Mouse (Mus musculus): ENCODE measurements around the gene Sec63. TPM values are rescaled to one million over a fixed set of nuclear protein-coding genes. Genes with fewer than 3 reads are reported as not detected.

Sec63 gene
- 25.6 and 26.5 TPM in 2 replicates for polyA plus RNA-seq (2014; fragmentation: Nextera tagmentation; extraction: Ambion mirVana)

DNA sequence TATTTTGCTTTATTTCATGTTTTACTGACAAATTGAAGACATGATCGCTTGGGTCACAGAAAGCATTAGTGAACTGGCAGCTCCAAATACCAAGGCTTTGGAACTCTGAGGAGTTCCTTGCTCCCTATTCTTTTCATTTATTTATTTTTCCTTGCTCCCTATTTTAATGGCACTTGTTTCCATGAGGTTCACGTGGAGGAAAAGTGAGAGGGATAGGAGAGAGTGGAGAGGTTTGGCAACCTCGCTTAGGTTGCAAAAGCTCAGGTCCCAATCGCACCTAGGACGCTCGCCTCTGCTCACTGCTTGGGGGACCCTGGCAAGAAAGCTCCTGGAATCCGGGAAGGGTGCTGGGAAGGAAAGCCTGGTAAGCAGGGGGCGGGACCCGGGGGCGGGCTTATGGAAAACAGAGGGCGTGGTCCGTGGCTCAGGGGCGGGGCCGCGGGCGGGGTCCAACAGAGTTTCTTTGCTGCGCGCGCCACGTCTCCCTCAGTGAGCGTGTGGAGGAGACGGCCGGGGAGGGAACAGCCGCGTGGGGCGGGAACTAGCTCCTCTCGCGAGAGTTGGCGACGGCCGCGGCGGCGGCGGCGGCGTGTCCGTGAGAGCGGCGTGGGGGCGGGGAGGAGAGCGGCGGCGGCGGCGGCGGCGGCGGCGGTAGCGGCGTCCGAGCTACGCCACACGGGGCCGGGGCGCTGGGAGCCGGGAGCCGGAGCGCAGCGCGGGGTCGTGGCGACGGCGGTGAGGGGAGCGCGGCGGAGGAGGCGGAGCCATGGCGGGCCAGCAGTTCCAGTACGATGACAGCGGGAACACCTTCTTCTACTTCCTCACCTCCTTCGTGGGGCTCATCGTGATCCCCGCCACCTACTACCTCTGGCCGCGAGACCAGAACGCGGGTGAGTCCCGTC is at the start of gene Sec63:
Gene Sec63 (plus strand): TSS at position 498 of the 902 bp plus-strand sequence.
- peaks cover 14% of the 10 kb centered on the region for H3K4me1 ChIP-seq (ENCODE audit: control insufficient read depth, insufficient read depth, low read length)
- 1% methylated on average over 19 of the region's 81 CpGs for WGBS
- peak within 1 kb of the TSS; percentile 90 for H3K4me3 ChIP-seq (ENCODE audit: low read depth, low read length)
- H3K4me2 ChIP-seq (ENCODE audit: low read depth, low read length): peak within 1 kb of the TSS; percentile 75
- ATAC-seq (ENCODE audit: low read depth): peak; percentile 96
- peak within 1 kb of the TSS; percentile 93 for H3K27ac ChIP-seq (replicated peaks; ENCODE audit: low read depth, low read length)
- DNase-seq (ENCODE audit: low spot score): peak; percentile 98
- no peaks in the 10 kb centered on the region for H3K27me3 ChIP-seq (replicated peaks; ENCODE audit: control insufficient read depth, insufficient read depth, low read length)
- no peaks in the 10 kb centered on the region for H3K9me3 ChIP-seq (ENCODE audit: control insufficient read depth, low read length)
- H3K9ac ChIP-seq (ENCODE audit: low read depth, low read length): peak within 1 kb of the TSS; percentile 99
- no peaks in the 10 kb centered on the region for H3K36me3 ChIP-seq (ENCODE audit: control insufficient read depth, insufficient read depth, low read length)

DNA sequence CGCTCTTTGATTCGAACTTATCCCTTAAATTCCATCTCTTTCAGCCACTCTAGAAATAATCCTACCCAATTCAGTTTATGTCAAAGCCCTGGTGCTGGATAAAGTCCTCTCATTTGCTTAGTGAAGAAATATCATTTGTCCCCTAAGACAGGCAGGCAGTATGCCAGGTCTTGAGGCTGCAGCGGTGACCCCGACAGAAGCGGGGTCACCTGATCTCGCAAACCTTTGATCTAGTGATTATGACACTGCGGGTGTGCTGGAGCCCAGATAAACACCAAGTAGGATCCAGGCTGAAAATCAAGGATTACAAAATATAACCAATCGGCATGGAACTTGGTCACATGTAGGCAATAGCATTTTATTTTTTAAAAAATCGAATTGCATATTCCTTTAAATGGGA is 46.6 kb upstream of the Sec63 start:
- H3K4me2 ChIP-seq (ENCODE audit: low read depth, low read length): peak overlapping the region; percentile 44
- DNase-seq (ENCODE audit: low spot score) (no peak), ATAC-seq (ENCODE audit: low read depth) (no peak)
- no peaks in the 10 kb centered on the region for H3K36me3 ChIP-seq (ENCODE audit: control insufficient read depth, insufficient read depth, low read length)
- no peak overlapping the region for H3K27ac ChIP-seq (replicated peaks; ENCODE audit: low read depth, low read length)
- H3K9me3 ChIP-seq (ENCODE audit: control insufficient read depth, low read length): no peaks in the 10 kb centered on the region
- H3K4me3 ChIP-seq (ENCODE audit: low read depth, low read length): no peak overlapping the region
- 16% methylated on average over 9 of the region's 9 CpGs for WGBS
- no peak overlapping the region for H3K9ac ChIP-seq (ENCODE audit: low read depth, low read length)
- peaks cover 5% of the 10 kb centered on the region; the same call in 1 of the 2 replicates for H3K4me1 ChIP-seq (ENCODE audit: control insufficient read depth, insufficient read depth, low read length)
- peaks cover 6% of the 10 kb centered on the region; the same call in 1 of the 2 replicates for H3K27me3 ChIP-seq (replicated peaks; ENCODE audit: control insufficient read depth, insufficient read depth, low read length)

DNA sequence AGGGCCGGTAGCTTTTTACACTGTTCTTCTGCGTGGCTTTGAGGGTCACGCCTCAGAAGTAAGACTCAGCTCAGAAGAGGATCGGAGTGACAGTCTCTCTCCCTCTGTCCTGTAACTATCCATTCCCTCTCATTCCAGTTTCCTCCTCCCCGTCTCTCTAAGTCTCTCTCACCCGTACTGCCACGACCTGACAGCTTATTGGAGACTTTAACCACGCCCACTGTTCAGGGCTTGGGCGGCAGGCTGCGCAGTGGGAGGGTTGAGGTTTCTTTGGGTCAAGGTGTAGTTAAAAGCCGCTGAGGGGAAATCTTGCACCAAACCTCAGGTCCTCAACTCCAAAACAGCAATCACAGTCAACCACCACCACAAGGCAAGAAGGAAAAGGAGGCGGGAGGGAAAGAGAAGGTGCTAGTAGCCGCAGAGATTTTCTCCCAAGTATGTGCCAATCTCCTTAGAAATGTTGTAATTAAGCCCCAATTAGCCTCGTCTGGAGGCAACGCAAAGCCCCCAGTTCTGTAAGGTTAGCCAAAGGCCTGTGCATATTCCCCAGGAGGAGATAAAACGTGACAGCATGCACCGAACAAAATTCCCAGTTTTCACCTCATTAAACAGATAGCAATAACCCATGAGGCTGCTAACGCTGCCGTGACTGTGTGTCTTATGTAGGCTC is 45.8 kb upstream of the Sec63 start:
- Histone ChIP-seq H3K27me3 (replicated peaks; ENCODE audit: control insufficient read depth, insufficient read depth, low read length) (peaks cover 6% of the 10 kb centered on the region; the same call in 1 of the 2 replicates), H3K9me3 (ENCODE audit: control insufficient read depth, low read length) (no peaks in the 10 kb centered on the region), H3K4me2 (ENCODE audit: low read depth, low read length) (peak overlapping the region; percentile 44), H3K36me3 (ENCODE audit: control insufficient read depth, insufficient read depth, low read length) (no peaks in the 10 kb centered on the region), H3K9ac (ENCODE audit: low read depth, low read length) (no peak overlapping the region), H3K4me1 (ENCODE audit: control insufficient read depth, insufficient read depth, low read length) (peaks cover 5% of the 10 kb centered on the region; the same call in 1 of the 2 replicates), H3K27ac (replicated peaks; ENCODE audit: low read depth, low read length) (no peak overlapping the region), H3K4me3 (ENCODE audit: low read depth, low read length) (peak overlapping the region; percentile 4; the same call in 1 of the 2 replicates)
- WGBS: 21% methylated on average over 19 of the region's 19 CpGs
- ATAC-seq (ENCODE audit: low read depth) (peak; percentile 27; the same call in 1 of the 2 replicates), DNase-seq (ENCODE audit: low spot score) (peak; percentile 51)

DNA sequence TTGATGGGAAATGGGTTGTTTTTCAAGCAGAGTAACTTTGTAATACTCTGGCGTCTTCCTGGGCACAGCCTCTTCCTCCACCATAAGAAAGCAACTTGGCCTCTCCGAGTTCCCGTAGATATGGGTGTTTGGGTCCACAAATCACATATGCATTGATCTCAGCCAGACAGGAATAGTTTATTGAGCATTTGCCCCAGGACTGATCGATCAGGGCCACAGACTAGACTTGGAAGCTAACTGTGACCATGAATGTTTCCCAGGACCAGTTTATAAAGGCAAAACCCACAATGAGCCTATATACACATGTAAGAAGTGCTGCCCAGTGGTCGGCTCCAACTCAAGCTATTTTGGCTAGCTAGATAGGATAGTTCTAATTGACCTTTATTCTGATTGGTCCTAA is 39.2 kb upstream of the Sec63 start:
- Histone ChIP-seq H3K36me3 (ENCODE audit: control insufficient read depth, insufficient read depth, low read length) (no peaks in the 10 kb centered on the region), H3K4me3 (ENCODE audit: low read depth, low read length) (no peak overlapping the region), H3K27me3 (replicated peaks; ENCODE audit: control insufficient read depth, insufficient read depth, low read length) (no peaks in the 10 kb centered on the region), H3K9me3 (ENCODE audit: control insufficient read depth, low read length) (no peaks in the 10 kb centered on the region), H3K4me2 (ENCODE audit: low read depth, low read length) (no peak overlapping the region), H3K4me1 (ENCODE audit: control insufficient read depth, insufficient read depth, low read length) (no peaks in the 10 kb centered on the region; the same call in 1 of the 2 replicates), H3K27ac (replicated peaks; ENCODE audit: low read depth, low read length) (no peak overlapping the region), H3K9ac (ENCODE audit: low read depth, low read length) (no peak overlapping the region)
- whole genome bisulfite sequencing: 95% methylated on average over 5 of the region's 5 CpGs
- DNase-seq (ENCODE audit: low spot score): no peak
- ATAC-seq (ENCODE audit: low read depth): no peak

DNA sequence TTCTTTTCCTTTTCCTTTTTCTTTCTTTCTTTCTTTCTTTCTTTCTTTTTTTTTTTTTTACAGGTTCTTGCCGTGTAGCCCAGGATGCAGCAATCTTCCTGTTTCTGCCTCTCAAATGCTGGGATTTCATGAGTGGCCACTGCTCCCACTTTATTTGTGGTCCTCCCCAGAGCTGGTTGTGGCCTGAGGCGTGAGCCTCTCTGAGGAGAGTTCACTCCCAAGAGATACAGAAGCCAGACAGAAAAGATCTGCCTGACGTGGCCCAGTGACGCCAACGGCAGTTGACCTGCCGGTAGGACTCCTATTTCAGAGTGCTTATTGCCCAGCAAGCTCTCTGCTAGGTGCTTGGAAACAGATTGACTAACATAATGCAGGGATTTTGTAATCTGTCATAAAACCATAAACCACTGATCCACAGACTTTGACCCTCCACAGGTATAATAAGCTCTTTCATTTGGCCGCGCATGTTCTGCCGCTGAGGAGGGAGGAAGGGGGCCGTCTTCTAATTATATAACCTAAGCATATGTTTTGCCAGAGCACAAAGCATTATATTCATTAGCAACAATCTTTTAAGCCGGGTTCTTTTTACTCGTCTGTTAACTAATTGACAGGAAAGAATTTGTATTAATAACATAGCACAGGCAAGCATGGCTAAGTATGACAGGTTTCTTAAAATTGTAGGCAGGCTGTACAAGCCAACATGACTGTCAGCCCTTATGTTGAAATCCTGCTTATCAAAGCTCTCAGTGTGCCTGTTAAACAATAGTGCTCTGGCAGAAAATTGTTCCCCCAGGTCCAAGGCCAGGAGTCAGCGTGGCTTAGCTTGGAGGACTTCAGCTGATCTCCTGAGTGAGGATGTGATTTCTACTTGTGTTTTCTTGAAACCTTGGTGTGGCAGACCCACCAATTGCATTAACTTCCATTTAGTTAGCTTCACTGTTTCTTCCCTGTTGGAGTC is 37.7 kb upstream of the Sec63 start:
- 51% methylated on average over 13 of the region's 13 CpGs for WGBS
- Histone ChIP-seq H3K27ac (replicated peaks; ENCODE audit: low read depth, low read length) (no peak overlapping the region), H3K9ac (ENCODE audit: low read depth, low read length) (no peak overlapping the region), H3K4me2 (ENCODE audit: low read depth, low read length) (no peak overlapping the region), H3K27me3 (replicated peaks; ENCODE audit: control insufficient read depth, insufficient read depth, low read length) (no peaks in the 10 kb centered on the region), H3K4me1 (ENCODE audit: control insufficient read depth, insufficient read depth, low read length) (no peaks in the 10 kb centered on the region; the same call in 1 of the 2 replicates), H3K36me3 (ENCODE audit: control insufficient read depth, insufficient read depth, low read length) (no peaks in the 10 kb centered on the region), H3K4me3 (ENCODE audit: low read depth, low read length) (no peak overlapping the region), H3K9me3 (ENCODE audit: control insufficient read depth, low read length) (no peaks in the 10 kb centered on the region)
- DNase-seq (ENCODE audit: low spot score) (no peak), ATAC-seq (ENCODE audit: low read depth) (no peak)

DNA sequence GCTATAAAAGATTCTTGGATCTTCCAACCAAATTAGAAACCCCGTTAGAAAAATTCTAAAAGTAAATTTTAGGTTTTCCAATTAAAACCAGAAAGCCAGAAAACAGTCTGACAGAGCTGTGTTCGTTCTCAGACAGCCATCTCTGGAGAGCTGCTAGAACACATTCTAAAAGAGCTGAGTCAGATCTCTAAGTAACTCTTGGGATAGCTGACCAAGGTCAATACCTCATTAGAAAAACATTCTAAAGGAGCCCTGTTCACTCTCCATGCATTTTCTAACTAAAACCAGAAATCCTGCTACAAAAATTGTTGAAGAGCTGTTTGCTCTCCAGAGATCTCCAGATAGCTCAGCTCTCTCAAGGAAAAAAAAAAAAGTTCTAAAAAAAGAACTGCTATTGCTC is 31.7 kb upstream of the Sec63 start:
- Histone ChIP-seq H3K9ac (ENCODE audit: low read depth, low read length) (no peak overlapping the region), H3K4me3 (ENCODE audit: low read depth, low read length) (no peak overlapping the region), H3K4me2 (ENCODE audit: low read depth, low read length) (no peak overlapping the region), H3K27me3 (replicated peaks; ENCODE audit: control insufficient read depth, insufficient read depth, low read length) (no peaks in the 10 kb centered on the region), H3K9me3 (ENCODE audit: control insufficient read depth, low read length) (0 out of 2 replicates have a peak, but pooled peaks cover 8% of the 10 kb centered on the region), H3K36me3 (ENCODE audit: control insufficient read depth, insufficient read depth, low read length) (no peaks in the 10 kb centered on the region), H3K4me1 (ENCODE audit: control insufficient read depth, insufficient read depth, low read length) (no peaks in the 10 kb centered on the region), H3K27ac (replicated peaks; ENCODE audit: low read depth, low read length) (no peak overlapping the region)
- no peak for ATAC-seq (ENCODE audit: low read depth)
- DNase-seq (ENCODE audit: low spot score): no peak
- WGBS: 65% methylated on average over 2 of the region's 2 CpGs

DNA sequence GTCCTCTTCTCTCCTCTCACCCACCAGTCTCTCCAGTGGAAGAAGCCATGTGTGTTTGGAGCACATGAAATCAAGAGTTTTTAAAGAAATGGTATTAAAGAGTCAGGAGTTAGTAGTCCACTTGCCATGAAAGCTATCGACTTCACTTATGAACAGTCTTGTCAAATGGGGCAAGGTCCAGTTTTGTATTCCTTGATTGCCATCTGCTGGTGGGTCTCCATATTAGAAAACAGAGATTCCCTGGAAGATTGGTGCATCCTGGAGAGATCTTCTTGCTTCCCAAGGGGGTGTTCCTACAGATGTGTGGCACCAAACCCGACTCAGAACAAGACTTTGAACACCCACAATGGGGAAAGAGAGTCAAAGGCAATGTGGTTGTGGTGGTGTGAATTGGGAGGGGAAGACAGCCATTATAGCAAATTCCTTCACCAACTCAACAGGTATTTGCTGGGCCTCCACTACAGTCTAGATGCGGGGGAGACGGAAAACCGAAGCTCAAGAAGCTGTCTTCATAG is 26.7 kb upstream of the Sec63 start:
- H3K9ac ChIP-seq (ENCODE audit: low read depth, low read length): no peak overlapping the region
- DNase-seq (ENCODE audit: low spot score) (peak; percentile 66), ATAC-seq (ENCODE audit: low read depth) (no peak)
- H3K27me3 ChIP-seq (replicated peaks; ENCODE audit: control insufficient read depth, insufficient read depth, low read length): no peaks in the 10 kb centered on the region
- H3K36me3 ChIP-seq (ENCODE audit: control insufficient read depth, insufficient read depth, low read length): no peaks in the 10 kb centered on the region
- H3K4me1 ChIP-seq (ENCODE audit: control insufficient read depth, insufficient read depth, low read length): no peaks in the 10 kb centered on the region
- no peak overlapping the region for H3K4me3 ChIP-seq (ENCODE audit: low read depth, low read length)
- no peak overlapping the region for H3K4me2 ChIP-seq (ENCODE audit: low read depth, low read length)
- H3K27ac ChIP-seq (replicated peaks; ENCODE audit: low read depth, low read length): no peak overlapping the region
- WGBS: 59% methylated on average over 5 of the region's 5 CpGs
- 0 out of 2 replicates have a peak, but pooled peaks cover 8% of the 10 kb centered on the region for H3K9me3 ChIP-seq (ENCODE audit: control insufficient read depth, low read length)

DNA sequence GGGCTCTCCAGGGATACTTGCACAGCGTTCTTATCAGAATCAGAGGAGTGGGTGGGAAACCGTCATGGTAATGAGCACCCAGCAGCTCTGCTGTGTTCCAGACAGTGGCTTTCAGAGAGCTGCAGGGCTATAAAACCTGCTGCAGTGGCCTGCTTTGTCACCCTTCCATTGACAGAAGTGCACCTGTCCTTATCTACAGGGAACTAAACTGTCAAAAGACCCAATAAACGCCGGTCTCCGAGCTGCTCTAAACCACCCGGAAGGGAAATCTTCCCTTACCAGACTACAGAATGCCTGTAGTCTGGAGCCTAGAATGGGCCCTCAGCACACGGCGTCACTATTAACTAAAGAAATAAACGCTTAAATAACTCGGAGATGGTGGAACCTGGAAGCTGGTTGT is 9.5 kb upstream of the Sec63 start:
- no peaks in the 10 kb centered on the region for H3K27me3 ChIP-seq (replicated peaks; ENCODE audit: control insufficient read depth, insufficient read depth, low read length)
- no peaks in the 10 kb centered on the region for H3K9me3 ChIP-seq (ENCODE audit: control insufficient read depth, low read length)
- H3K9ac ChIP-seq (ENCODE audit: low read depth, low read length): no peak overlapping the region
- DNase-seq (ENCODE audit: low spot score) (no peak), ATAC-seq (ENCODE audit: low read depth) (no peak)
- no peak overlapping the region for H3K4me3 ChIP-seq (ENCODE audit: low read depth, low read length)
- 76% methylated on average over 10 of the region's 10 CpGs for WGBS
- H3K4me2 ChIP-seq (ENCODE audit: low read depth, low read length): no peak overlapping the region
- H3K36me3 ChIP-seq (ENCODE audit: control insufficient read depth, insufficient read depth, low read length): no peaks in the 10 kb centered on the region
- H3K27ac ChIP-seq (replicated peaks; ENCODE audit: low read depth, low read length): no peak overlapping the region
- no peaks in the 10 kb centered on the region for H3K4me1 ChIP-seq (ENCODE audit: control insufficient read depth, insufficient read depth, low read length)

Measured in embryonic facial prominence, embryonic 14.5 days (tissue).